9 mouse cellular contexts compared by ENCODE assay signal in genomic region chr12:112498683-112499082, GRCm38 (mm10). TPM values are rescaled to one million over a fixed set of nuclear protein-coding genes. Genes with fewer than 3 reads are reported as not detected.
DNase-seq lines count a peak whose midpoint lies in the region; ATAC-seq and TF ChIP-seq lines count a peak whose summit lies in the region.
"Had no signal": no experiment of that assay in that cellular context is flagged by ENCODE, and none has a peak within 500 bp of the region (broad histone marks: within the 10 kb centered on the region; RNA-seq: fewer than 3 reads in every experiment).

No protein-coding gene starts in this region.

- H3K27ac ChIP-seq in kidney, embryonic 15.5 days = no peak overlapping the region
- H3K27ac ChIP-seq in ES-Bruce4 (ENCODE audit: insufficient read depth, low read length) = no peak overlapping the region
- H3K27ac ChIP-seq in midbrain, embryonic 11.5 days (ENCODE audit: low read depth, low read length) = no peak overlapping the region
- H3K27ac ChIP-seq: macrophage; stomach, embryonic 15.5 days had no signal

- H3K9ac ChIP-seq in kidney, embryonic 15.5 days = no peak overlapping the region
- H3K9ac ChIP-seq in ES-Bruce4 (ENCODE audit: low read depth, poor library complexity, severe bottlenecking) = no peak overlapping the region
- no peak overlapping the region for H3K9ac ChIP-seq in midbrain, embryonic 11.5 days (ENCODE audit: low read length)
- H3K9ac ChIP-seq: stomach, embryonic 15.5 days had no signal

- H3K9me3 ChIP-seq in kidney, embryonic 15.5 days (replicated peaks) = no peaks in the 10 kb centered on the region
- no peaks in the 10 kb centered on the region for H3K9me3 ChIP-seq in ES-Bruce4 (replicated peaks; ENCODE audit: control insufficient read depth, insufficient read depth, low read length, poor library complexity, severe bottlenecking)
- no peaks in the 10 kb centered on the region for H3K9me3 ChIP-seq in midbrain, embryonic 11.5 days (ENCODE audit: control insufficient read depth, low read length)
- H3K9me3 ChIP-seq: stomach, embryonic 15.5 days had no signal

- H3K27me3 ChIP-seq in kidney, embryonic 15.5 days = peaks cover 20% of the 10 kb centered on the region; the same call in 1 of the 2 replicates
- H3K27me3 ChIP-seq in ES-Bruce4 (ENCODE audit: control insufficient read depth, insufficient read depth, low read length, poor library complexity, severe bottlenecking) = no peaks in the 10 kb centered on the region
- H3K27me3 ChIP-seq in midbrain, embryonic 11.5 days (ENCODE audit: control insufficient read depth, insufficient read depth, low read length) = no peaks in the 10 kb centered on the region

- H3K4me2 ChIP-seq in kidney, embryonic 15.5 days = no peak overlapping the region
- no peak overlapping the region for H3K4me2 ChIP-seq in midbrain, embryonic 11.5 days
- H3K4me2 ChIP-seq: stomach, embryonic 15.5 days had no signal

- TF ChIP-seq POLR2A in ES-Bruce4 (IDR thresholded peaks at IDR 0.05; ENCODE audit: insufficient read depth, low read length) = no peak

- peak; percentile 62 for DNase-seq in kidney, postnatal 10 days
- peak; percentile 49 for DNase-seq in 3T3-L1 (ENCODE audit: low read depth, low spot score)
- DNase-seq in kidney, postnatal 36 days = peak; percentile 28 to 70
- DNase-seq in midbrain, embryonic 11.5 days (ENCODE audit: low spot score, missing footprints) = no peak
- DNase-seq in ovary, postnatal 10 days (ENCODE audit: low spot score) = no peak

- WGBS in kidney, embryonic 15.5 days = 43% methylated on average over 11 of the region's 11 CpGs
- WGBS in midbrain, embryonic 11.5 days = 40% methylated on average over 11 of the region's 11 CpGs

- TF ChIP-seq EP300 in ES-Bruce4 (IDR thresholded peaks at IDR 0.05; ENCODE audit: insufficient read depth, low read depth, low read length) = no peak

- H3K36me3 ChIP-seq in kidney, embryonic 15.5 days = no peaks in the 10 kb centered on the region
- H3K36me3 ChIP-seq in ES-Bruce4 (ENCODE audit: control insufficient read depth, insufficient read depth, low read length, poor library complexity, severe bottlenecking) = no peaks in the 10 kb centered on the region
- H3K36me3 ChIP-seq in midbrain, embryonic 11.5 days (ENCODE audit: control insufficient read depth, insufficient read depth, low read length) = no peaks in the 10 kb centered on the region
- H3K36me3 ChIP-seq: stomach, embryonic 15.5 days had no signal

- TF ChIP-seq CTCF in ES-Bruce4 (IDR thresholded peaks at IDR 0.05; ENCODE audit: low read depth, low read length) = peak; percentile 48

- H3K4me1 ChIP-seq in kidney, embryonic 15.5 days = 0 out of 2 replicates have a peak, but pooled peaks cover 4% of the 10 kb centered on the region
- no peaks in the 10 kb centered on the region for H3K4me1 ChIP-seq in ES-Bruce4 (ENCODE audit: control insufficient read depth, insufficient read depth, low read length)
- peaks cover 5% of the 10 kb centered on the region; the same call in 1 of the 2 replicates for H3K4me1 ChIP-seq in midbrain, embryonic 11.5 days (ENCODE audit: control insufficient read depth, insufficient read depth, low read length)
- H3K4me1 ChIP-seq: stomach, embryonic 15.5 days had no signal

- H3K4me3 ChIP-seq in kidney, embryonic 15.5 days (replicated peaks) = no peak overlapping the region
- no peak overlapping the region for H3K4me3 ChIP-seq in ES-Bruce4 (ENCODE audit: low read depth, low read length)
- H3K4me3 ChIP-seq in midbrain, embryonic 11.5 days (ENCODE audit: low read depth, low read length) = no peak overlapping the region
- H3K4me3 ChIP-seq: stomach, embryonic 15.5 days had no signal

- no peak for ATAC-seq in kidney, embryonic 15.5 days (replicated peaks; ENCODE audit: low FRiP score)
- ATAC-seq in midbrain, embryonic 11.5 days (ENCODE audit: low FRiP score) = no peak

RNA-seq across cellular contexts. Expression of gene A530016L24Rik, which starts 9.4 kb away (rescaled TPM):
- 0.22 and 0.44 TPM in 2 replicates for polyA plus RNA-seq in kidney, embryonic 15.5 days (2015; fragmentation: Nextera tagmentation; extraction: Ambion mirVana)
- polyA plus RNA-seq in ES-Bruce4 (2011; ENCODE audit: insufficient read depth, insufficient read length, low read depth, missing spikeins) = not detected in 2 replicates
- polyA plus RNA-seq in midbrain, embryonic 11.5 days (2014; fragmentation: Nextera tagmentation; extraction: Ambion mirVana) = not detected in 2 replicates
- polyA plus RNA-seq: macrophage had no signal

RNA-seq across cellular contexts. Expression of gene Tmem179, which starts 17.9 kb away (rescaled TPM):
- polyA plus RNA-seq in kidney, embryonic 15.5 days (2015; fragmentation: Nextera tagmentation; extraction: Ambion mirVana) = 0.66 and 0.92 TPM in 2 replicates
- polyA plus RNA-seq in ES-Bruce4 (2011; ENCODE audit: insufficient read depth, insufficient read length, low read depth, missing spikeins) = 0.27 TPM in 1 of 2 replicates, not detected in the other
- 4.9 and 5.9 TPM in 2 replicates for polyA plus RNA-seq in midbrain, embryonic 11.5 days (2014; fragmentation: Nextera tagmentation; extraction: Ambion mirVana)
- polyA plus RNA-seq: macrophage had no signal

Comparison
In these comparisons a context has a peak if more than half of its experiments do, and no peak if none do; other contexts are left out.
1. DNase-seq: peak in kidney, postnatal 10 days (single experiment), 3T3-L1 (single experiment) and kidney, postnatal 36 days (2 of 2); none in midbrain, embryonic 11.5 days (single experiment) and ovary, postnatal 10 days (single experiment).